Comparison of ENCODE assay signal across 8 mouse cellular contexts in the genomic region with DNA sequence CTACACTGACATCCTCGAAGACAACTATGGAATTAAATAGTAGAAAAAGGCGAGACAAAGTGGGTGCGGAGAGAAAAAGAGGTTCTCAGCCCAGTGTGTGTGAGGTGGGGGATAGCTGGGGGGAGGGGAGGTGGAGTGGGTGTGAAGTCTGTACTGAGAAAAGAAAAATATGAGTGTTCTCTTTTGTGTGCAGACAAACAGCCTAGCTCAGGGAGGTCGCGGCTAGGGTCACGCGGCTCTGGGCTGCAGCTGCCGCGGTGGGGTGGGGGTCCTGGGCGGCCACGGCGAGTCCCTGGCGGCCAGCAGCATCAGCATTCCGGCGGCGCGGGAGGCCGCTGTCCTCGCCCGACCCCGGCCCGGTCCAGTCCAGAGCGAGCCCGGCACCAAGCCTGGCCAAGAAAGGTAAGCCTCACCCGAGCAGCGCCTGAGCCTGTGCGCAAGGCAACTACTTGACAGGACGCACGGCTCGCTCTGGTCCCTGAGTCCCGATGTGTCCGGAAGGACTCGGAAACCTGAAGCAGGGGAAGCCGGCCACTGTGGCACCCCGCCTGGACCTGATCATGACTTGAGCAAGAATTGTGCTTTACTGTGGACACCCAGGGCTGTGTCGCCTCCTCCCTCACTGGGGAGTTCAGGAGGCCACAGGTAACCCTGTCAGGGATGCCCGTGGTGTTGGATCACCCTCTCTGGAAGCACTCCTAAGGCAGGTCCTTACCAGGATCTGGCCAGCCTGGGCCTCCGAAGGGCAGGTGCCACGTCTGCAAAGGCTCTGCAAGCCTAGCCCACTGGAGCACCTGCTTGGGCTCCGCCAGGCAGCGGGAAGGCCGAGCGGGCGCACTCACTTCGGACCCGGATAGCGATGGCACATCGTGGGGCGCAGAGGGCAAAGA.
DNase-seq lines count a peak whose midpoint lies in the region; ATAC-seq lines count a peak whose summit lies in the region.

No protein-coding gene starts in this region.

- peak overlapping the region; percentile 23 for H3K4me3 ChIP-seq in kidney, embryonic 14.5 days (ENCODE audit: low read length)
- H3K4me3 ChIP-seq in forebrain, embryonic 11.5 days (ENCODE audit: low read depth, low read length), result peak overlapping the region; percentile 42
- peak overlapping the region; percentile 50 for H3K4me3 ChIP-seq in limb, embryonic 10.5 days

- H3K36me3 ChIP-seq in kidney, embryonic 14.5 days (ENCODE audit: control insufficient read depth, insufficient read depth, low read length), result no peaks in the 10 kb centered on the region
- H3K36me3 ChIP-seq in forebrain, embryonic 11.5 days (ENCODE audit: control insufficient read depth, insufficient read depth, low read length), result no peaks in the 10 kb centered on the region
- no peaks in the 10 kb centered on the region for H3K36me3 ChIP-seq in limb, embryonic 10.5 days

- no peak overlapping the region for H3K9ac ChIP-seq in kidney, embryonic 14.5 days (ENCODE audit: low read depth, low read length)
- H3K9ac ChIP-seq in forebrain, embryonic 11.5 days (ENCODE audit: low read length), result peak overlapping the region; percentile 72

- DNase-seq in kidney, adult 8-10 months, result no peak
- peak; percentile 76 for DNase-seq in forebrain, embryonic 11.5 days (ENCODE audit: low spot score)
- peak; percentile 72 for DNase-seq in limb, embryonic 10.5 days (ENCODE audit: low spot score)
- peak; percentile 75 for DNase-seq in retina, postnatal 1 day
- no peak for DNase-seq in frontal cortex, postnatal 25 days (ENCODE audit: low spot score in 2 of 2)
- no peak for DNase-seq in cerebellum, postnatal 4 days (ENCODE audit: low spot score in 2 of 2)
- DNase-seq in adipocyte (ENCODE audit: low spot score), result no peak

- no peaks in the 10 kb centered on the region for H3K9me3 ChIP-seq in kidney, embryonic 14.5 days (ENCODE audit: control insufficient read depth, low read length)
- H3K9me3 ChIP-seq in forebrain, embryonic 11.5 days (ENCODE audit: control insufficient read depth, low read length), result no peaks in the 10 kb centered on the region
- H3K9me3 ChIP-seq in limb, embryonic 10.5 days (replicated peaks), result no peaks in the 10 kb centered on the region

- 0 out of 2 replicates have a peak, but pooled peaks have one; percentile 18 for ATAC-seq in kidney, embryonic 14.5 days (ENCODE audit: low FRiP score, low TSS enrichment)
- ATAC-seq in forebrain, embryonic 11.5 days (replicated peaks; ENCODE audit: low FRiP score), result peak; percentile 78

- no peak overlapping the region for H3K27ac ChIP-seq in kidney, embryonic 14.5 days (ENCODE audit: low read depth, low read length)
- H3K27ac ChIP-seq in forebrain, embryonic 11.5 days (ENCODE audit: low read depth, low read length), result peak overlapping the region; percentile 93
- H3K27ac ChIP-seq in limb, embryonic 10.5 days, result peak overlapping the region; percentile 50; the same call in 1 of the 2 replicates

- 1% methylated on average over 49 of the region's 49 CpGs for WGBS in kidney, embryonic 14.5 days
- WGBS in forebrain, embryonic 11.5 days, result under 1% methylated on average over 49 of the region's 49 CpGs
- under 1% methylated on average over 49 of the region's 49 CpGs for WGBS in limb, embryonic 10.5 days

- peaks cover 58% of the 10 kb centered on the region for H3K27me3 ChIP-seq in kidney, embryonic 14.5 days (ENCODE audit: control insufficient read depth, insufficient read depth, low read length)
- H3K27me3 ChIP-seq in forebrain, embryonic 11.5 days (ENCODE audit: control insufficient read depth, insufficient read depth, low read length), result peaks cover 37% of the 10 kb centered on the region
- peaks cover 100% of the 10 kb centered on the region for H3K27me3 ChIP-seq in limb, embryonic 10.5 days (ENCODE audit: low read depth, poor library complexity, severe bottlenecking)

- H3K4me1 ChIP-seq in kidney, embryonic 14.5 days (ENCODE audit: control insufficient read depth, insufficient read depth, low read length), result peaks cover 14% of the 10 kb centered on the region; the same call in 1 of the 2 replicates
- peaks cover 32% of the 10 kb centered on the region; the same call in 1 of the 2 replicates for H3K4me1 ChIP-seq in forebrain, embryonic 11.5 days (replicated peaks; ENCODE audit: control insufficient read depth, insufficient read depth, low read length)
- H3K4me1 ChIP-seq in limb, embryonic 10.5 days, result peaks cover 40% of the 10 kb centered on the region

- peak overlapping the region; percentile 43 for H3K4me2 ChIP-seq in kidney, embryonic 14.5 days (replicated peaks; ENCODE audit: low read depth, low read length)
- peak overlapping the region; percentile 56 for H3K4me2 ChIP-seq in forebrain, embryonic 11.5 days (ENCODE audit: low read depth, low read length, severe bottlenecking)

Comparison
In these comparisons a context has a peak if more than half of its experiments do, and no peak if none do; other contexts are left out.
1. DNase-seq: peak in forebrain, embryonic 11.5 days (single experiment), limb, embryonic 10.5 days (single experiment) and retina, postnatal 1 day (single experiment); none in kidney, adult 8-10 months (0 of 2), frontal cortex, postnatal 25 days (0 of 2), cerebellum, postnatal 4 days (0 of 2) and adipocyte (single experiment).
2. Peak in every context shown above with its lines, with median percentiles within 50 percentile points of each other: H3K4me3 ChIP-seq.